Mouse (Mus musculus): ENCODE data around the gene Ankrd11. TPM values are rescaled to one million over a fixed set of nuclear protein-coding genes. Genes with fewer than 3 reads are reported as not detected.

The Ankrd11 gene
- polyA plus RNA-seq, 1 experiment, result 32.5 TPM

- no peak overlapping the region for H3ac ChIP-seq (ENCODE audit: control insufficient read depth, insufficient read length, low read depth)
- no peaks in the 10 kb centered on the region for H3K36me3 ChIP-seq (ENCODE audit: control insufficient read depth, insufficient read depth)
- no peaks in the 10 kb centered on the region for H3K79me3 ChIP-seq (ENCODE audit: low read depth)
- H3K27me3 ChIP-seq (ENCODE audit: control insufficient read depth, insufficient read depth, insufficient read length), result no peaks in the 10 kb centered on the region
- H3K4me3 ChIP-seq (ENCODE audit: insufficient read depth, poor library complexity, severe bottlenecking), result no peak overlapping the region
- no peaks in the 10 kb centered on the region for H3K79me2 ChIP-seq (ENCODE audit: control insufficient read depth, insufficient read depth)
- TF ChIP-seq MAX (IDR thresholded peaks at IDR 0.05), result no peak
Observed at GRCm38 (mm10) chr8:122870377-122870863, 171.7 kb downstream of the Ankrd11 start.

DNA sequence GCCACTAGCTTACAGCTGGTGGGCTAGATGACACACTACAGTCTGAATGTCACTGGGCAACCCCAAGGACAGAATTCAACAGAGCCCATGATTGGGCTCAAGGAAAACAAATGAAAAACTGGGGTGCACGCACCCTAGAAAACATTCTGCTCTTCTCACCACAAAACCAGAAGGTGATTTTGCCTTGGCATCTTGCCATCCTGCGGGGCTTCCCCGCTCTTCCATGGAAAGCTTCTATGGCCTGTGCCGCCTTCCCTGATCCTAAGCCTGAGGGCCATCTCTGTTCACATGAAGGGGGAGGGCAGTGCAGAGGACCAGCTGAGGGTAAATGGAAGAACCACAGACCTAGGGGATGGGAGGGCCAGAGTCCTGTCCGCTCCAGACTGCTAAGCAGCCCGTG, 174.1 kb downstream of the Ankrd11 start:
- H3K79me3 ChIP-seq (ENCODE audit: low read depth), result no peaks in the 10 kb centered on the region
- no peaks in the 10 kb centered on the region for H3K79me2 ChIP-seq (ENCODE audit: control insufficient read depth, insufficient read depth)
- H3K27me3 ChIP-seq (ENCODE audit: control insufficient read depth, insufficient read depth, insufficient read length), result no peaks in the 10 kb centered on the region
- no peak overlapping the region for H3K4me3 ChIP-seq (ENCODE audit: insufficient read depth, poor library complexity, severe bottlenecking)
- TF ChIP-seq CTCF (IDR thresholded peaks at IDR 0.05; ENCODE audit: control insufficient read depth, insufficient read depth, insufficient read length) (no peak), CEBPB (IDR thresholded peaks at IDR 0.05; ENCODE audit: low read depth) (no peak), MYOD1 (IDR thresholded peaks at IDR 0.05; ENCODE audit: control insufficient read depth, insufficient read length, low read depth) (no peak), MYOG (IDR thresholded peaks at IDR 0.05; ENCODE audit: control insufficient read depth, extremely low read depth, insufficient read length) (no peak), FOSL1 (IDR thresholded peaks at IDR 0.05; ENCODE audit: insufficient read depth, low read length, poor library complexity, severe bottlenecking) (no peak), MAX (IDR thresholded peaks at IDR 0.05) (no peak), USF1 (IDR thresholded peaks at IDR 0.05; ENCODE audit: low read depth) (no peak)
- no peak overlapping the region for H3ac ChIP-seq (ENCODE audit: control insufficient read depth, insufficient read length, low read depth)
- peaks cover 4% of the 10 kb centered on the region for H3K36me3 ChIP-seq (ENCODE audit: control insufficient read depth, insufficient read depth)

DNA sequence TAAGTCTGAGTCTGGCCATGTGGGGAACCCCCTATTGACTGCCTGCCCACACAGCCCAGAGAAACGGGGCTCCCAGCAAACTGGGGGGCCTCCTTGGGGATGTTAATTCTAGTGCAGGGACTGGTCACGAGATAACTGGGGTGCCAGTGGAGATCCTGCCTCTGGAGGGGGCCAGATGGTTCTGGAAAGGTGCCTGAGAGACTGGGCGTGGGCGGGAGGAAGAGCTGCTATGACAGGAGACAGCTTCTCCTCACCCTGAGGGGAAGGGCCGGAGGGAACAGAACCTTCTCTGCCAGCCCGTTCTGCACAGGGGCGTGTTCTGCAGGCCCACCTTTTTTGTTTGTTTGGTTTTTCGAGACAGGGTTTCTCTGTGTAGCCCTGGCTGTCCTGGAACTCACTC, 175.8 kb downstream of the Ankrd11 start:
- Histone ChIP-seq H3K79me3 (ENCODE audit: low read depth) (no peaks in the 10 kb centered on the region), H3K36me3 (ENCODE audit: control insufficient read depth, insufficient read depth) (peaks cover 4% of the 10 kb centered on the region), H3ac (ENCODE audit: control insufficient read depth, insufficient read length, low read depth) (no peak overlapping the region), H3K4me3 (ENCODE audit: insufficient read depth, poor library complexity, severe bottlenecking) (no peak overlapping the region), H3K79me2 (ENCODE audit: control insufficient read depth, insufficient read depth) (no peaks in the 10 kb centered on the region), H3K27me3 (ENCODE audit: control insufficient read depth, insufficient read depth, insufficient read length) (no peaks in the 10 kb centered on the region)
- TF ChIP-seq USF1 (IDR thresholded peaks at IDR 0.05; ENCODE audit: low read depth) (no peak), MYOG (IDR thresholded peaks at IDR 0.05; ENCODE audit: control insufficient read depth, extremely low read depth, insufficient read length) (no peak), CTCF (IDR thresholded peaks at IDR 0.05; ENCODE audit: control insufficient read depth, insufficient read depth, insufficient read length) (no peak), MYOD1 (IDR thresholded peaks at IDR 0.05; ENCODE audit: control insufficient read depth, insufficient read length, low read depth) (no peak), MAX (IDR thresholded peaks at IDR 0.05) (no peak), CEBPB (IDR thresholded peaks at IDR 0.05; ENCODE audit: low read depth) (no peak), FOSL1 (IDR thresholded peaks at IDR 0.05; ENCODE audit: insufficient read depth, low read length, poor library complexity, severe bottlenecking) (no peak)

- Histone ChIP-seq H3K79me3 (ENCODE audit: low read depth) (no peaks in the 10 kb centered on the region), H3ac (ENCODE audit: control insufficient read depth, insufficient read length, low read depth) (no peak overlapping the region), H3K4me3 (ENCODE audit: insufficient read depth, poor library complexity, severe bottlenecking) (no peak overlapping the region), H3K79me2 (ENCODE audit: control insufficient read depth, insufficient read depth) (no peaks in the 10 kb centered on the region), H3K36me3 (ENCODE audit: control insufficient read depth, insufficient read depth) (peaks cover 4% of the 10 kb centered on the region), H3K27me3 (ENCODE audit: control insufficient read depth, insufficient read depth, insufficient read length) (no peaks in the 10 kb centered on the region)
- TF ChIP-seq CTCF (IDR thresholded peaks at IDR 0.05; ENCODE audit: control insufficient read depth, insufficient read depth, insufficient read length) (no peak), USF1 (IDR thresholded peaks at IDR 0.05; ENCODE audit: low read depth) (no peak), MYOG (IDR thresholded peaks at IDR 0.05; ENCODE audit: control insufficient read depth, extremely low read depth, insufficient read length) (no peak), MAX (IDR thresholded peaks at IDR 0.05) (no peak), FOSL1 (IDR thresholded peaks at IDR 0.05; ENCODE audit: insufficient read depth, low read length, poor library complexity, severe bottlenecking) (no peak), CEBPB (IDR thresholded peaks at IDR 0.05; ENCODE audit: low read depth) (no peak), MYOD1 (IDR thresholded peaks at IDR 0.05; ENCODE audit: control insufficient read depth, insufficient read length, low read depth) (no peak)
Observed at GRCm38 (mm10) chr8:122865441-122865840, 176.6 kb downstream of the Ankrd11 start.

DNA sequence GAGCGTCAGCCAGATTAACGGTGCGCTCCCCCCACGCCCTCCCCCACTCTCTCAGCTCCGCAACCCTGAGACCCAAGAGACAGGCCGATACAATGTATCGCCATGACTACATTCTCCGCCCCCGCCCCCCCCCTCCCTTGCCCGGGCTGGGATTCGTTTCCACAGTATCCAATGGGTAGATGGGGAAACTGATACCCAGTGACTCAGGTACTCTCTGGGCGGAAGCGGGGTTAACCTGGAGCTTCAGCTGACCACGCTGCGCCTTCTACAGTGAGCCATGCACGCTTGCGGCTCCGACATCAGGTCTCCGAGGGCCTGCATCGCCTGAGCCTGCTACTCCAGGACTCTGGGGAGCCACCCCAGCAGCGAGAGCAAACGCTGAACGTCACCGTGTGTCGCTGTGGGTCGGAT, 177.4 kb downstream of the Ankrd11 start:
- no peak for TF ChIP-seq MYOD1 (IDR thresholded peaks at IDR 0.05; ENCODE audit: control insufficient read depth, insufficient read length, low read depth)
- no peak for TF ChIP-seq MAX (IDR thresholded peaks at IDR 0.05)
- H3K36me3 ChIP-seq (ENCODE audit: control insufficient read depth, insufficient read depth), result peaks cover 4% of the 10 kb centered on the region

DNA sequence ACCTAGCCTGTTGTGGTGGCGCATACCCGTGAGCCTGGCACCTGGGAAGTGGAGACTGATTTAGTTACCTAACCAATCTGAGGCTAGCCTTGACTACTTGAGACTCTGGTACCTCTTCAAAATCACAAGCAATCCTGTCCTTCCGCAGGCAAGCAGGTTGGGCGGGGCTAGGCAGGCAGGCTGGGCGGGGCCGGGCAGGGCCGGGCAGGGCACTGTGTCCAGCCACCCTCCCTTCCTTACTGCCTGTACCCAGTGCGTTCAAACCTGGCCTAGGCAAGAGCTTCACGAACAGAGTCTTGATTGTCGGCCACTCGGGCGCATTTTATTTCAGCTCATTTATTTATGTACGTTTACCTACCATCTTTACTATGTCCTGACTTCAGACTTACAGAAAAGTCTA, 182.2 kb downstream of the Ankrd11 start:
- Histone ChIP-seq H3K79me3 (ENCODE audit: low read depth) (no peaks in the 10 kb centered on the region), H3K27me3 (ENCODE audit: control insufficient read depth, insufficient read depth, insufficient read length) (no peaks in the 10 kb centered on the region), H3K36me3 (ENCODE audit: control insufficient read depth, insufficient read depth) (peaks cover 4% of the 10 kb centered on the region), H3K4me3 (ENCODE audit: insufficient read depth, poor library complexity, severe bottlenecking) (no peak overlapping the region), H3ac (ENCODE audit: control insufficient read depth, insufficient read length, low read depth) (no peak overlapping the region), H3K79me2 (ENCODE audit: control insufficient read depth, insufficient read depth) (no peaks in the 10 kb centered on the region)
- no peak for TF ChIP-seq CTCF (IDR thresholded peaks at IDR 0.05; ENCODE audit: control insufficient read depth, insufficient read depth, insufficient read length)
- TF ChIP-seq CEBPB (IDR thresholded peaks at IDR 0.05; ENCODE audit: low read depth), result no peak
- TF ChIP-seq MYOG (IDR thresholded peaks at IDR 0.05; ENCODE audit: control insufficient read depth, extremely low read depth, insufficient read length), result no peak
- no peak for TF ChIP-seq USF1 (IDR thresholded peaks at IDR 0.05; ENCODE audit: low read depth)
- no peak for TF ChIP-seq MYOD1 (IDR thresholded peaks at IDR 0.05; ENCODE audit: control insufficient read depth, insufficient read length, low read depth)
- no peak for TF ChIP-seq MAX (IDR thresholded peaks at IDR 0.05)
- TF ChIP-seq FOSL1 (IDR thresholded peaks at IDR 0.05; ENCODE audit: insufficient read depth, low read length, poor library complexity, severe bottlenecking), result no peak

More for the DNA sequence above, 177.4 kb downstream of the Ankrd11 start:
- no peaks in the 10 kb centered on the region for H3K79me3 ChIP-seq (ENCODE audit: low read depth)
- H3ac ChIP-seq (ENCODE audit: control insufficient read depth, insufficient read length, low read depth), result no peak overlapping the region
- H3K27me3 ChIP-seq (ENCODE audit: control insufficient read depth, insufficient read depth, insufficient read length), result no peaks in the 10 kb centered on the region
- no peaks in the 10 kb centered on the region for H3K79me2 ChIP-seq (ENCODE audit: control insufficient read depth, insufficient read depth)
- no peak overlapping the region for H3K4me3 ChIP-seq (ENCODE audit: insufficient read depth, poor library complexity, severe bottlenecking)

All from C2C12 (cell line).